ENCODE assay signal across 16 mouse cellular contexts in the genomic region with DNA sequence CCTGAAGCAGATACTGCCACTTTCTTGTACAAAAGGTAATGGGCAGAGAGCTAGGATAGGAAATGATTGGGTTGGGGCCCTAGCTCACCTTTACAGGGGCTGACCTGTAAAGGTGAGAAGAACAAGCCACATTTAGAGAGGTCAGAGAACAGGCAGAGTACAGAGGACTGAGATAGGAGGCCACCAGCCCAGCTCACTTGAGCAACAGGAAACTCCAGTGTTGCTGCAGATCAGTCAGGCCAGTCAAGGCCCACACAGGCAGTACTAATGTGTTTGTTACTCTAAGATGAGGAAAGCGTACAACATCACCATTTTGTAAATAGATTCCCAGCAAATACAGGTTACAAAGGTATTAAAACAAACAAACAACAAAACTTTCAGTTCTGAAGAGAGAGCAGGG. TPM values are rescaled to one million over a fixed set of nuclear protein-coding genes. Genes with fewer than 3 reads are reported as not detected.
A peak's percentile ranks its signal among the peaks of the same experiment; 100 is the strongest.
DNase-seq lines count a peak whose midpoint lies in the region; ATAC-seq and TF ChIP-seq lines count a peak whose summit lies in the region.
"Had no signal": no experiment of that assay in that cellular context is flagged by ENCODE, and none has a peak within 500 bp of the region (broad histone marks: within the 10 kb centered on the region; RNA-seq: fewer than 3 reads in every experiment).

No protein-coding gene starts in this region.

- H3K9ac ChIP-seq in heart, embryonic 16.5 days (ENCODE audit: low read length): no peak overlapping the region
- H3K9ac ChIP-seq in heart, embryonic 11.5 days (ENCODE audit: low read depth, low read length): no peak overlapping the region
- H3K9ac ChIP-seq in kidney, embryonic 15.5 days: no peak overlapping the region
- no peak overlapping the region for H3K9ac ChIP-seq in lung, postnatal 0 days (replicated peaks; ENCODE audit: low read depth)
- H3K9ac ChIP-seq: forebrain, embryonic 12.5 days; hindbrain, embryonic 14.5 days; limb, embryonic 12.5 days; liver, embryonic 15.5 days had no signal

- no peak overlapping the region for H3K4me3 ChIP-seq in heart, embryonic 16.5 days (ENCODE audit: low read length)
- H3K4me3 ChIP-seq in heart, embryonic 11.5 days (ENCODE audit: low read depth, low read length): no peak overlapping the region
- no peak overlapping the region for H3K4me3 ChIP-seq in kidney, embryonic 15.5 days (replicated peaks)
- H3K4me3 ChIP-seq in lung, postnatal 0 days (ENCODE audit: low read depth, low read length): no peak overlapping the region
- H3K4me3 ChIP-seq: forebrain, embryonic 12.5 days; limb, embryonic 12.5 days; liver, embryonic 15.5 days had no signal

- TF ChIP-seq EP300 in lung, postnatal 0 days (IDR thresholded peaks at IDR 0.05): no peak

- peak overlapping the region; percentile 70 for H3K27ac ChIP-seq in heart, embryonic 16.5 days (ENCODE audit: low read length)
- H3K27ac ChIP-seq in heart, embryonic 11.5 days (ENCODE audit: low read depth, low read length): no peak overlapping the region
- H3K27ac ChIP-seq in kidney, embryonic 15.5 days: peak overlapping the region; percentile 76
- H3K27ac ChIP-seq in lung, postnatal 0 days (ENCODE audit: low read length): peak overlapping the region; percentile 66
- H3K27ac ChIP-seq: forebrain, embryonic 12.5 days; limb, embryonic 12.5 days; liver, embryonic 15.5 days had no signal

- no peaks in the 10 kb centered on the region for H3K27me3 ChIP-seq in heart, embryonic 16.5 days (ENCODE audit: control insufficient read depth, insufficient read depth, low read length)
- H3K27me3 ChIP-seq in heart, embryonic 11.5 days (ENCODE audit: control insufficient read depth, insufficient read depth, low read length): no peaks in the 10 kb centered on the region
- H3K27me3 ChIP-seq in kidney, embryonic 15.5 days: no peaks in the 10 kb centered on the region
- H3K27me3 ChIP-seq in lung, postnatal 0 days (replicated peaks; ENCODE audit: insufficient read depth, low read length): no peaks in the 10 kb centered on the region
- H3K27me3 ChIP-seq: forebrain, embryonic 12.5 days; limb, embryonic 12.5 days; liver, embryonic 15.5 days had no signal

- H3K4me1 ChIP-seq in heart, embryonic 16.5 days (ENCODE audit: control insufficient read depth, insufficient read depth, low read length): no peaks in the 10 kb centered on the region
- H3K4me1 ChIP-seq in heart, embryonic 11.5 days (ENCODE audit: control insufficient read depth, insufficient read depth, low read length): no peaks in the 10 kb centered on the region
- no peaks in the 10 kb centered on the region for H3K4me1 ChIP-seq in kidney, embryonic 15.5 days
- no peaks in the 10 kb centered on the region for H3K4me1 ChIP-seq in lung, postnatal 0 days (ENCODE audit: insufficient read depth, low read depth, low read length)
- H3K4me1 ChIP-seq: forebrain, embryonic 12.5 days; liver, embryonic 15.5 days had no signal

- peaks cover 31% of the 10 kb centered on the region for H3K36me3 ChIP-seq in heart, embryonic 16.5 days (ENCODE audit: control insufficient read depth, insufficient read depth)
- peaks cover 22% of the 10 kb centered on the region for H3K36me3 ChIP-seq in heart, embryonic 11.5 days (ENCODE audit: control insufficient read depth, insufficient read depth, low read length)
- peaks cover 83% of the 10 kb centered on the region for H3K36me3 ChIP-seq in kidney, embryonic 15.5 days
- H3K36me3 ChIP-seq in lung, postnatal 0 days (ENCODE audit: insufficient read depth, low read length): peaks cover 32% of the 10 kb centered on the region

- WGBS in heart, embryonic 16.5 days: 83% methylated on average over 1 of the region's 1 CpGs
- WGBS in heart, embryonic 11.5 days (ENCODE audit: insufficient replicate concordance): 86% methylated on average over 1 of the region's 1 CpGs
- WGBS in kidney, embryonic 15.5 days: 85% methylated on average over 1 of the region's 1 CpGs
- 83% methylated on average over 1 of the region's 1 CpGs for WGBS in lung, postnatal 0 days

- TF ChIP-seq CTCF in lung, postnatal 0 days (IDR thresholded peaks at IDR 0.05): no peak

- no peak for DNase-seq in kidney, postnatal 10 days
- DNase-seq in lung, postnatal 0 days (ENCODE audit: low spot score): no peak
- DNase-seq in lung, postnatal 25 days (ENCODE audit: low spot score): no peak
- no peak for DNase-seq in thymus, postnatal 14 days
- DNase-seq: cerebellum, adult 2 months; gastrocnemius, postnatal 36 days had no signal

- no peaks in the 10 kb centered on the region for H3K9me3 ChIP-seq in heart, embryonic 16.5 days (replicated peaks; ENCODE audit: control insufficient read depth, low read length)
- no peaks in the 10 kb centered on the region for H3K9me3 ChIP-seq in heart, embryonic 11.5 days (replicated peaks; ENCODE audit: control insufficient read depth, low read length)
- no peaks in the 10 kb centered on the region for H3K9me3 ChIP-seq in kidney, embryonic 15.5 days (replicated peaks)
- H3K9me3 ChIP-seq in lung, postnatal 0 days (ENCODE audit: low read length): no peaks in the 10 kb centered on the region
- H3K9me3 ChIP-seq: forebrain, embryonic 12.5 days; G1E; limb, embryonic 12.5 days; liver, embryonic 15.5 days had no signal

- no peak overlapping the region for H3K4me2 ChIP-seq in heart, embryonic 16.5 days (ENCODE audit: low read depth, low read length)
- H3K4me2 ChIP-seq in heart, embryonic 11.5 days: no peak overlapping the region
- no peak overlapping the region for H3K4me2 ChIP-seq in kidney, embryonic 15.5 days
- H3K4me2 ChIP-seq in lung, postnatal 0 days (replicated peaks; ENCODE audit: low read depth, low read length): no peak overlapping the region
- H3K4me2 ChIP-seq: forebrain, embryonic 12.5 days; hindbrain, embryonic 14.5 days; limb, embryonic 12.5 days; liver, embryonic 15.5 days had no signal

- no peak for ATAC-seq in heart, embryonic 16.5 days (replicated peaks; ENCODE audit: extremely low read depth, insufficient read depth, low FRiP score)
- ATAC-seq in heart, embryonic 11.5 days (replicated peaks; ENCODE audit: insufficient number of reproducible peaks, low FRiP score, low TSS enrichment): no peak
- ATAC-seq in kidney, embryonic 15.5 days (replicated peaks; ENCODE audit: low FRiP score): no peak
- ATAC-seq in lung, postnatal 0 days: no peak

RNA-seq across cellular contexts. Expression of gene Gm6096, which starts 5.1 kb away (rescaled TPM):
- polyA plus RNA-seq in heart, embryonic 16.5 days (2015; fragmentation: Nextera tagmentation; extraction: Ambion mirVana): 0.42 and 0.52 TPM in 2 replicates
- 0.80 and 1.2 TPM in 2 replicates for polyA plus RNA-seq in heart, embryonic 11.5 days (2014; fragmentation: Nextera tagmentation; extraction: Ambion mirVana)
- polyA plus RNA-seq in kidney, embryonic 15.5 days (2015; fragmentation: Nextera tagmentation; extraction: Ambion mirVana): 0.50 TPM in 1 of 2 replicates, not detected in the other
- not detected in 2 replicates for polyA plus RNA-seq in lung, postnatal 0 days (2015; fragmentation: Nextera tagmentation; extraction: Ambion mirVana)
- polyA plus RNA-seq: cerebellum, adult 2 months; forebrain, embryonic 12.5 days; G1E; liver, embryonic 15.5 days; neural tube, embryonic 14.5 days; thymus, postnatal 0 days had no signal

RNA-seq across cellular contexts. Expression of gene Gpi1, which starts 25.8 kb away (rescaled TPM):
- 694 and 810 TPM in 2 replicates for polyA plus RNA-seq in heart, embryonic 16.5 days (2015; fragmentation: Nextera tagmentation; extraction: Ambion mirVana)
- polyA plus RNA-seq in heart, embryonic 11.5 days (2014; fragmentation: Nextera tagmentation; extraction: Ambion mirVana): 798 and 824 TPM in 2 replicates
- 381 and 404 TPM in 2 replicates for polyA plus RNA-seq in kidney, embryonic 15.5 days (2015; fragmentation: Nextera tagmentation; extraction: Ambion mirVana)
- 122 and 123 TPM in 2 replicates for polyA plus RNA-seq in lung, postnatal 0 days (2015; fragmentation: Nextera tagmentation; extraction: Ambion mirVana)

RNA-seq across cellular contexts. Expression of gene 4931406P16Rik, which starts 57.4 kb away (rescaled TPM):
- polyA plus RNA-seq in heart, embryonic 16.5 days (2015; fragmentation: Nextera tagmentation; extraction: Ambion mirVana): 24.8 and 28.4 TPM in 2 replicates
- 46.2 and 56.2 TPM in 2 replicates for polyA plus RNA-seq in heart, embryonic 11.5 days (2014; fragmentation: Nextera tagmentation; extraction: Ambion mirVana)
- 38.4 and 41.5 TPM in 2 replicates for polyA plus RNA-seq in kidney, embryonic 15.5 days (2015; fragmentation: Nextera tagmentation; extraction: Ambion mirVana)
- polyA plus RNA-seq in lung, postnatal 0 days (2015; fragmentation: Nextera tagmentation; extraction: Ambion mirVana): 54.6 and 57.3 TPM in 2 replicates

RNA-seq across cellular contexts. Expression of gene Pdcd2l, which starts 59.5 kb away (rescaled TPM):
- polyA plus RNA-seq in heart, embryonic 16.5 days (2015; fragmentation: Nextera tagmentation; extraction: Ambion mirVana): 59.3 and 59.5 TPM in 2 replicates
- 46.7 and 49.7 TPM in 2 replicates for polyA plus RNA-seq in heart, embryonic 11.5 days (2014; fragmentation: Nextera tagmentation; extraction: Ambion mirVana)
- polyA plus RNA-seq in kidney, embryonic 15.5 days (2015; fragmentation: Nextera tagmentation; extraction: Ambion mirVana): 64.8 and 67.7 TPM in 2 replicates
- 34.0 and 37.9 TPM in 2 replicates for polyA plus RNA-seq in lung, postnatal 0 days (2015; fragmentation: Nextera tagmentation; extraction: Ambion mirVana)
